Mouse (Mus musculus): ENCODE data around the gene Tceal8.

GRCm38 (mm10) chrX:136127744-136128064 is 44.4 kb downstream of the Tceal8 start:
- TF ChIP-seq CTCF (IDR thresholded peaks at IDR 0.05; ENCODE audit: extremely low read depth, insufficient read depth, low read length) (peak; percentile 59), POLR2A (IDR thresholded peaks at IDR 0.05; ENCODE audit: extremely low read depth, insufficient read depth, low read length) (no peak)

Data from cortical plate, adult 2 months (tissue).